Mouse (Mus musculus) erythroblast, adult 5-6 weeks (primary cell): ENCODE results near the gene Tspan31. TPM values are rescaled to one million over a fixed set of nuclear protein-coding genes. Genes with fewer than 3 reads are reported as not detected.

Source experiments
- total RNA-seq, 2 experiments: library from RNA; stranded (forward) in 1 of 2; stranded (reverse) in 1 of 2; fragments of 150-400 nt in 1 of 2; fragments of 200-764, 138-1000 nt in 1 of 2; gene quantifications; 2 replicates each; pipeline versions ENCODE4 v1.2.3 to v1.2.4; 2015 to 2017; ENCODE audit warnings: low replicate concordance in 2 of 2

Tspan31 gene
- total RNA-seq, 2 experiments from 2014 or later: 19.0 to 30.4 TPM

Other genes with a start within 250 kb of the Tspan31 start
- gene Atp23, start 168.9 kb downstream of the Tspan31 start, total RNA-seq (2015; ENCODE audit: low replicate concordance): 0.38 and 2.3 TPM in 2 replicates
- gene Atp23, start 168.9 kb downstream of the Tspan31 start, total RNA-seq (2017; ENCODE audit: low replicate concordance): 0.09 and 0.98 TPM in 2 replicates
- 19.6 and 29.3 TPM in 2 replicates for gene Ctdsp2, start 91.5 kb downstream of the Tspan31 start, total RNA-seq (2015; ENCODE audit: low replicate concordance)
- gene Ctdsp2, start 91.5 kb downstream of the Tspan31 start, total RNA-seq (2017; ENCODE audit: low replicate concordance): 16.5 and 20.9 TPM in 2 replicates
- gene Avil, start 69.6 kb downstream of the Tspan31 start, total RNA-seq (2015; ENCODE audit: low replicate concordance): not detected in 2 replicates
- not detected in 2 replicates for gene Avil, start 69.6 kb downstream of the Tspan31 start, total RNA-seq (2017; ENCODE audit: low replicate concordance)
- gene Tsfm, start 39.4 kb downstream of the Tspan31 start, total RNA-seq (2015; ENCODE audit: low replicate concordance): 5.0 and 5.8 TPM in 2 replicates
- 2.9 and 5.9 TPM in 2 replicates for gene Tsfm, start 39.4 kb downstream of the Tspan31 start, total RNA-seq (2017; ENCODE audit: low replicate concordance)
- gene Mettl1, start 28.9 kb downstream of the Tspan31 start, total RNA-seq (2015; ENCODE audit: low replicate concordance): 2.9 and 12.5 TPM in 2 replicates
- 0.42 and 2.0 TPM in 2 replicates for gene Mettl1, start 28.9 kb downstream of the Tspan31 start, total RNA-seq (2017; ENCODE audit: low replicate concordance)
- not detected in 2 replicates for gene Eef1akmt3, start 28.8 kb downstream of the Tspan31 start, total RNA-seq (2015; ENCODE audit: low replicate concordance)
- gene Eef1akmt3, start 28.8 kb downstream of the Tspan31 start, total RNA-seq (2017; ENCODE audit: low replicate concordance): not detected in 2 replicates
- gene Cyp27b1, start 22.0 kb downstream of the Tspan31 start, total RNA-seq (2015; ENCODE audit: low replicate concordance): not detected in 2 replicates
- gene Cyp27b1, start 22.0 kb downstream of the Tspan31 start, total RNA-seq (2017; ENCODE audit: low replicate concordance): not detected in 2 replicates
- gene March9, start 10.1 kb downstream of the Tspan31 start, total RNA-seq (2015; ENCODE audit: low replicate concordance): not detected in 2 replicates
- not detected in 2 replicates for gene March9, start 10.1 kb downstream of the Tspan31 start, total RNA-seq (2017; ENCODE audit: low replicate concordance)
- 83.0 and 90.1 TPM in 2 replicates for gene Cdk4, start 6.7 kb downstream of the Tspan31 start, total RNA-seq (2015; ENCODE audit: low replicate concordance)
- gene Cdk4, start 6.7 kb downstream of the Tspan31 start, total RNA-seq (2017; ENCODE audit: low replicate concordance): 43.8 and 71.5 TPM in 2 replicates
- 1.9 and 6.5 TPM in 2 replicates for gene Agap2, start 5.0 kb upstream of the Tspan31 start, total RNA-seq (2015; ENCODE audit: low replicate concordance)
- 2.0 and 4.0 TPM in 2 replicates for gene Agap2, start 5.0 kb upstream of the Tspan31 start, total RNA-seq (2017; ENCODE audit: low replicate concordance)
- gene Os9, start 50.9 kb upstream of the Tspan31 start, total RNA-seq (2015; ENCODE audit: low replicate concordance): 15.0 and 17.1 TPM in 2 replicates
- 59.5 and 60.7 TPM in 2 replicates for gene Os9, start 50.9 kb upstream of the Tspan31 start, total RNA-seq (2017; ENCODE audit: low replicate concordance)
- 33.0 and 34.3 TPM in 2 replicates for gene B4galnt1, start 95.0 kb upstream of the Tspan31 start, total RNA-seq (2015; ENCODE audit: low replicate concordance)
- 8.1 and 17.6 TPM in 2 replicates for gene B4galnt1, start 95.0 kb upstream of the Tspan31 start, total RNA-seq (2017; ENCODE audit: low replicate concordance)
- not detected in 2 replicates for gene Slc26a10, start 110.4 kb upstream of the Tspan31 start, total RNA-seq (2015; ENCODE audit: low replicate concordance)
- 0.28 TPM in 1 of 2 replicates, not detected in the other for gene Slc26a10, start 110.4 kb upstream of the Tspan31 start, total RNA-seq (2017; ENCODE audit: low replicate concordance)
- gene Arhgef25, start 119.8 kb upstream of the Tspan31 start, total RNA-seq (2015; ENCODE audit: low replicate concordance): 0.84 and 1.7 TPM in 2 replicates
- 2.2 and 2.7 TPM in 2 replicates for gene Arhgef25, start 119.8 kb upstream of the Tspan31 start, total RNA-seq (2017; ENCODE audit: low replicate concordance)
- 10.4 and 18.0 TPM in 2 replicates for gene Dtx3, start 125.5 kb upstream of the Tspan31 start, total RNA-seq (2015; ENCODE audit: low replicate concordance)
- 8.4 and 9.4 TPM in 2 replicates for gene Dtx3, start 125.5 kb upstream of the Tspan31 start, total RNA-seq (2017; ENCODE audit: low replicate concordance)
- gene Pip4k2c, start 141.3 kb upstream of the Tspan31 start, total RNA-seq (2015; ENCODE audit: low replicate concordance): 11.3 and 13.3 TPM in 2 replicates
- gene Pip4k2c, start 141.3 kb upstream of the Tspan31 start, total RNA-seq (2017; ENCODE audit: low replicate concordance): 19.6 and 25.6 TPM in 2 replicates
- gene Kif5a, start 193.1 kb upstream of the Tspan31 start, total RNA-seq (2015; ENCODE audit: low replicate concordance): 0.42 TPM in 1 of 2 replicates, not detected in the other
- gene Kif5a, start 193.1 kb upstream of the Tspan31 start, total RNA-seq (2017; ENCODE audit: low replicate concordance): under 0.01 TPM in 1 of 2 replicates, not detected in the other
- 32.5 and 59.1 TPM in 2 replicates for gene Dctn2, start 196.1 kb upstream of the Tspan31 start, total RNA-seq (2015; ENCODE audit: low replicate concordance)
- gene Dctn2, start 196.1 kb upstream of the Tspan31 start, total RNA-seq (2017; ENCODE audit: low replicate concordance): 73.0 and 77.9 TPM in 2 replicates
- gene Mbd6, start 218.8 kb upstream of the Tspan31 start, total RNA-seq (2015; ENCODE audit: low replicate concordance): 22.4 and 33.0 TPM in 2 replicates
- 6.1 and 7.1 TPM in 2 replicates for gene Mbd6, start 218.8 kb upstream of the Tspan31 start, total RNA-seq (2017; ENCODE audit: low replicate concordance)
- gene Mars, start 241.5 kb upstream of the Tspan31 start, total RNA-seq (2015; ENCODE audit: low replicate concordance): 35.1 and 38.8 TPM in 2 replicates
- 43.5 and 45.6 TPM in 2 replicates for gene Mars, start 241.5 kb upstream of the Tspan31 start, total RNA-seq (2017; ENCODE audit: low replicate concordance)